Mouse (Mus musculus) testis, postnatal 14 days (tissue): ENCODE data around the gene Unc93a.
"Not testable (repeated sequence)": the region's sequence is repeated elsewhere in the genome, so short reads cannot be mapped to it uniquely, and the experiment has no call there.

Experiments
- DNase-seq: peaks from one replicate; pipeline ENCODE4 v3.0.0; 2021; ENCODE audit warnings: low spot score

Unc93a gene

GRCm38 (mm10) chr17:13131710-13132109 lies at the start of gene Unc93a:
Unc93a (minus strand) TSS chr17:13131810.
- DNase-seq = not testable (repeated sequence)

GRCm38 (mm10) chr17:13180491-13180890 lies 48.9 kb upstream of the Unc93a start:
- not testable (repeated sequence) for DNase-seq

GRCm38 (mm10) chr17:13179021-13179420 lies 47.4 kb upstream of the Unc93a start:
- not testable (repeated sequence) for DNase-seq

- DNase-seq = not testable (repeated sequence)
Measured at GRCm38 (mm10) chr17:13177796-13178195, 46.2 kb upstream of the Unc93a start.

GRCm38 (mm10) chr17:13175609-13176008 lies 44.0 kb upstream of the Unc93a start:
- not testable (repeated sequence) for DNase-seq

GRCm38 (mm10) chr17:13174029-13174428 lies 42.4 kb upstream of the Unc93a start:
- not testable (repeated sequence) for DNase-seq

- DNase-seq = not testable (repeated sequence)
Measured at GRCm38 (mm10) chr17:13173578-13173977, 42.0 kb upstream of the Unc93a start.

- DNase-seq = not testable (repeated sequence)
Measured at GRCm38 (mm10) chr17:13146128-13146527, 14.5 kb upstream of the Unc93a start.

- DNase-seq = not testable (repeated sequence)
Measured at GRCm38 (mm10) chr17:13144580-13145215, 13.1 kb upstream of the Unc93a start.

GRCm38 (mm10) chr17:13142665-13143064 lies 11.1 kb upstream of the Unc93a start:
- not testable (repeated sequence) for DNase-seq

- not testable (repeated sequence) for DNase-seq
Measured at GRCm38 (mm10) chr17:13135356-13135755, 3.7 kb upstream of the Unc93a start.

GRCm38 (mm10) chr17:13132352-13132751 lies 742 bp upstream of the Unc93a start:
- DNase-seq = not testable (repeated sequence)

GRCm38 (mm10) chr17:13129737-13130465 lies 1.7 kb downstream of the Unc93a start:
- DNase-seq = not testable (repeated sequence)

- DNase-seq = not testable (repeated sequence)
Measured at GRCm38 (mm10) chr17:13129324-13129723, 2.3 kb downstream of the Unc93a start.

GRCm38 (mm10) chr17:13124241-13124640 lies 7.4 kb downstream of the Unc93a start:
- DNase-seq = not testable (repeated sequence)

- DNase-seq = not testable (repeated sequence)
Measured at GRCm38 (mm10) chr17:13123308-13124038, 8.1 kb downstream of the Unc93a start.

GRCm38 (mm10) chr17:13112504-13113291 lies 18.9 kb downstream of the Unc93a start:
- not testable (repeated sequence) for DNase-seq

GRCm38 (mm10) chr17:13106563-13106962 lies 25.0 kb downstream of the Unc93a start:
- not testable (repeated sequence) for DNase-seq

- not testable (repeated sequence) for DNase-seq
Measured at GRCm38 (mm10) chr17:13092960-13093359, 38.6 kb downstream of the Unc93a start.

- not testable (repeated sequence) for DNase-seq
Measured at GRCm38 (mm10) chr17:13092100-13092764, 39.4 kb downstream of the Unc93a start.

- not testable (repeated sequence) for DNase-seq
Measured at GRCm38 (mm10) chr17:13091510-13091909, 40.1 kb downstream of the Unc93a start.
